Mouse (Mus musculus): Measurements from ENCODE around the gene 4933427I04Rik.

Gene 4933427I04Rik

GRCm38 (mm10) chr4:123859379-123859778 is at the start of gene 4933427I04Rik:
TSS of gene 4933427I04Rik (plus strand) at chr4:123859679.
- in situ Hi-C loops (cut with MboI, MseI), result no loop called here

DNA sequence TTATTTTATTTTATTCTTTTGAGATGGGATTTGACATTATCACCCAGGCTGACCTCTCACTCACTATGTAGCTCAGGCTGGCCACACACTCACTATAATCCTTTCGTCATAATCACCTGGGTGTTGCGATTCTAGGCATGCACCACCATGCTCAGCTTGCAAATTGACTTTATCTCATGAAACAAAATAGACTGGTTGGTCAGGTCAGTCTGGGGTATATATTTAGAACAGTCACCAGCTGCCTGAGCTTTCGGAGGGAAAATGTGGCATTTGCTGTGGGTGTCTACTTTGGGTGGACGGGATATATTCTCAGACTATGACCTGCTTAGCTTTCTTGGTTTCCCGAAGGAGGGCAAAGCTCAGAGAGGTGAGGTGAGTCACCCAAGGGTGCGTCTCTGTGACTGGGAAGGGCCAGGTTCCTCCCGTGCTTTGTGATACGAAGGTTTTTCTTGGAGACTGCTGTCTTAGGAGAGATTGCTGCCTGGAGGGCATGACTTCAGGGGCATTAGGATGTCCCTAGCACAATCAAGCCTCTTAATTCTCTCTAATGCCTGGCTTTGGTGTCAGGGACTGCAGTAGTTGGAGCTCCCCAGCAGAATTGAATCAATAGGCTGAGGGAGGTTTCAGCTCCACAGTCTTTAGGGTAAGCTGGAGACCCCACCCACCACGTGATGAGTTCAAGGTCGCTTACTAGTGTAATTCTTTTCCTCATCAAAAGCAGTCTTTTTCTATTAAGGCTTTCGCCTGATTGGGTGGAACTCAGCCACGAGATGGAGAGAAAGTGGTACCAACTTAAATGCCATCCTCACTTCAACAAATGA is 48.8 kb upstream of the 4933427I04Rik start:
- in situ Hi-C loops (cut with MboI, MseI), result no loop called here

GRCm38 (mm10) chr4:123812525-123812924 is 47.0 kb upstream of the 4933427I04Rik start:
- in situ Hi-C loops (cut with MboI, MseI), result no loop called here

DNA sequence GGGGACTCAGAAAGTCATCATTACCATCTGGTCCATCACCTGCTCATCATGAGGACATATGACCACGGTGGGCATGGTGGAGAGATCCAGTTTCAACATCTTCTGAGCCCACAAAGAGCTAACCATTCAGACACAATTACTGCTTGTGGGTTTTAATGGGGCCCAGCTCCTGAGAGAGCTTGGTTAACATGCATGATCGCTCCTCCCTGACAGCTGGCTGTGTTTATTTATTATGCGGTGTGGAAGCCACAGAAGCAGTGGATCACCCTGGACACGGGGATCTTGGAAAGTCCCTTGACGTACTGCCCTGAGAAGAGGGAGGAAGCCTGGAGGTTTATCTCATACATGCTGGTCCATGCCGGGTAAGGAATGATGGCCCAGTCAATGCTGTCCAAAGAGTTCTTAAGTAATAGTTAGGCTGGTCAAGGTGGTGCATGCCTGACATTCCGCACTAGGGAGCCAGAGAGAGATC is 45.4 kb upstream of the 4933427I04Rik start:
- in situ Hi-C loops (cut with MboI, MseI), result no loop called here

DNA sequence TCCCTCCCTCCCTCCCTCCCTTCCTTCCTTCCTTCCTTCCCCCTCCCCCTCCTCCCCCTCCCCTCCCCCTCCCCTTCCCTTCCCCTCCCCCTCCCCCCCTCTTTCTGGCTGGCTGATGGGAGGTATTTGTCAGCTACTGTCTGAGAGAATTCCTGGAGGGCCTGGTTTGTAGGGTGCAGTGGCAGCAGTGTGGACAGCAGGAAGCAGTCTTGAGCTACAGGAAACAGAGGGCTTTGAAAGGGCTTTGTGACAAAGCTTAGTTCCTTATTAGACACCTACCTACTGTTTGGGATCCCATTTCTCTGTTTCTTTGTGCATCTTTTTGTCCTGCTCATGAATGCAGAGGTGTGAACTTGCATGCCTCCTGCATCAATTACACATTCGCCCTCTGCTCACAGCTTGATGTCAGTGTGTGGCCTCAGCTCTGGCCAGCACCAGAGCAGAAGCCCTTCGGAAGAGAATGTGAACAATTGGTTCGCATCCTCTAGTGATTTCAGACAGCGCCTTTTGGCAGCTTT is 40.3 kb upstream of the 4933427I04Rik start:
- in situ Hi-C loops (cut with MboI, MseI), result no loop called here

- in situ Hi-C loops (cut with MboI, MseI), result no loop called here
Measured at GRCm38 (mm10) chr4:123842126-123842525, 17.4 kb upstream of the 4933427I04Rik start.

- in situ Hi-C loops (cut with MboI, MseI), result no loop called here
Measured at GRCm38 (mm10) chr4:123856888-123857287, 2.6 kb upstream of the 4933427I04Rik start.

DNA sequence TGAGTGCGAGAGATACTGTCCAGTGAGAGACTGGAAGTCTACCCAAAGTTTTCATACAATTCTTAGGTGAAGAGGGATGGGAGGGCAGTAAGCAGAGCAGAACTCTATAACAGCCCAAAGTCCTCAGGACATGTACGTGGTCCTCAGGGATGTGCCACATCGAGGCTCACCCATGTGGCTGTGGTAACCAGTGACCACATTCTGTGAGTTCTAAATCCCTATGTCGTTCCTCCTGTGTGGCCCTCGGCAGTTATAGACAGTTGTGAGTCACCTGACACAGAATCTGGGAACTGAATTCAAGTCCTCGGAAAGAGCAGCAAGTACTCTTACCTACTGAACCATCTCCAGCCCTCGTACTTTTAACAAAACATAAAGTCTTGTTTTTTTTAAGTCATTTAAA is 1.4 kb upstream of the 4933427I04Rik start:
- in situ Hi-C loops (cut with MboI, MseI), result no loop called here

- in situ Hi-C loops (cut with MboI, MseI), result no loop called here
Measured at GRCm38 (mm10) chr4:123859803-123860202, 324 bp downstream of the 4933427I04Rik start.

DNA sequence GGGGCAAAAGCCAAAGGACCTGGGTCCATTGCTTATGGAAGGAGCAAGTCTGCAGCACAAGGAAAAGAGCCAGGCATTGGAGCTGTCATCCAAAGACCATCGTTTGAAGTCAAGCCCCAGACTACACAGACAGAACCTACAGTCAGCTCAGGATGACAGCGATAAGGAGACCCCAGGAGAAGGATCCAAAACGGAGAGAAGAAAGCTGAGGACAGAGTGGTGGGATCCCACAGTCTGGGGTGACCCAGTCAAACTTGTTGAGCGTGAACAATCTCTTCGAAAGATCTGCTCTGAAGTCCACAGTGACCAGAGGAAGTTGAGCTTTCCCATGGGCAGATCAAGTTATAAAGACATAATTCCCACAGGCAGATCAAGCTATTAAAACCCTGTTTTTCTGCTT is 1.1 kb downstream of the 4933427I04Rik start:
- in situ Hi-C loops (cut with MboI, MseI), result no loop called here

DNA sequence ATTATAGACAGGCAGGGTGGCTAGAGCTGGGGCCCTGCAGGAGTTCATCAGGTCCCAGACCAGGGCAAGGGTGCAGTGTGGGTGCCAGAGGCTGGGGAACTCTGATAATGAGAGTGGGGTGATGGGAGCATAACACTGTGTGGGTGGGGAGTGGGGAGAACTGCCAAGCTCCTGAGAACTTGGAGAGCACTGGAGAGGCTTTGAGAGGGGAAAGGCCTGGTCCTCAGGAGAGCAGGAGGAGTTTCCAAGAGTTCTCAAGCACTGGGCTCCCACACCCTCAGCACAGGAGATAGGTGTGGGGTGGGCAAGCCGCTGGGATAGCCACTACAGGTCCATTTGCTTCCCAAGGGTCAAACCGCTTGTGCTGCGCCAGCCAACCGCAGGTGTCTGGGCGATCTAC is 34.2 kb downstream of the 4933427I04Rik start:
- in situ Hi-C loops (cut with MboI, MseI), result no loop called here

DNA sequence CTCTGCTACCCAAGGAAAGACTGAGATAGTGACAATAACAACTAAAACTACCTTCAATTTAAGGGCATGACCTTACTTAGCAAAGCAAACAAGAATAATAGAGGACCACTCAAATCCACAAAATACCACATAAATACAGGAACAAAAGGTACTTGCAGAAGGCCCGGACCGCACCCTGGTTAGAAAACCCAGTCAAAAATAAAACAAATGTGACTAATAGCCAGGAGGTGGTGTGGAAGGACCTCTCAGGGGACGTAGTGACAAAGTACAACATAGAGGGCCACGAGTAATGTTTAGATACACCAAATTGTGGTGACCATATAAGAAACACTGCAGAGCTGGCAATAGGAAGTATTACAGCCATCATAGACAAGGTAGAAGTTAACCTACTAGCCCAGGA is 34.8 kb downstream of the 4933427I04Rik start:
- in situ Hi-C loops (cut with MboI, MseI), result no loop called here

GRCm38 (mm10) chr4:123898696-123899095 is 39.2 kb downstream of the 4933427I04Rik start:
- in situ Hi-C loops (cut with MboI, MseI), result loop anchor here (5.0 kb wide), 1 partner anchor 761 kb away; the partner anchor contains the start of gene Ppie

DNA sequence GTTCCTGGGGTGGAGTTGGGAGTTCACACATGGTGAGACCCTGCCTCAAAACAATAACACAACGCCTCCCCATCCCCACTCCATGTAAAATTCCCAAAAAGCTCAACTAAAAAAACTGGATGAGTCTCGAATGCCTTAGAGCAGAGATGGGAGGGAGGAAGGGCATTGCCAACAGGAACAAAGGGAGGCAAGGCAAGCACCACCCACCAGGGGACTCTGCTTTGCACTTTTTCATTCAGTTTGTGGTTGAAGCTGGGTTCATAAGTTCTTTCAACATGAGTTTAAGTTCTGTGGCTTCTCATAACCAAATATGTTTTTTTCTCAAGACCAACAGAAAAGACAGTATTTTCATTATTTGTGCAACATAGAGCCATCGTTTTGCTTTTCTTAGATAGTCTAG is 44.0 kb downstream of the 4933427I04Rik start:
- in situ Hi-C loops (cut with MboI, MseI), result loop anchor here (10.0 to 25.0 kb wide), 3 partner anchors 329 to 1041 kb away; partner anchors contain the start of genes 1110065P20Rik, Maneal and Yrdc

GRCm38 (mm10) chr4:123904333-123905125 is 45.0 kb downstream of the 4933427I04Rik start, which contains the start of gene Mycbp:
TSS of gene Mycbp (plus strand) at chr4:123904832.
- in situ Hi-C loops (cut with MboI, MseI), result loop anchor here (10.0 to 25.0 kb wide), 3 partner anchors 330 to 1042 kb away; partner anchors contain the start of genes 1110065P20Rik, Maneal and Yrdc

GRCm38 (mm10) chr4:123905126-123905668 is 45.7 kb downstream of the 4933427I04Rik start:
- in situ Hi-C loops (cut with MboI, MseI), result loop anchor here (10.0 to 25.0 kb wide), 3 partner anchors 330 to 1043 kb away; partner anchors contain the start of genes 1110065P20Rik, Maneal and Yrdc

- in situ Hi-C loops (cut with MboI, MseI), result loop anchor here (25.0 kb wide), 2 partner anchors 951 to 1049 kb away; partner anchors contain the start of genes 1110065P20Rik, Maneal and Yrdc
Measured at GRCm38 (mm10) chr4:123911503-123911902, 52.0 kb downstream of the 4933427I04Rik start.

- in situ Hi-C loops (cut with MboI, MseI), result loop anchor here (25.0 kb wide), 2 partner anchors 950 to 1050 kb away; partner anchors contain the start of genes 1110065P20Rik, Maneal and Yrdc
Measured at GRCm38 (mm10) chr4:123912431-123912830, 53.0 kb downstream of the 4933427I04Rik start.

All from regulatory T cell (primary cell).